Mouse (Mus musculus) splenic B cell, adult 2 months (primary cell): ENCODE measurements around the gene Mtmr12.

ENCODE experiments used
- DNase-seq: peaks from one replicate; pipeline ENCODE4 v3.0.0-alpha.2; 2011; ENCODE audit warnings: low read depth, low spot score
- H3K27me3 ChIP-seq: 2 replicates; pipeline ENCODE4 v1.6.1; 2012; ENCODE audit warnings: mild to moderate bottlenecking, low read length, moderate library complexity, mixed read lengths; ENCODE audit not compliant: control insufficient read depth, poor library complexity, insufficient read depth, severe bottlenecking
- H3K36me3 ChIP-seq: 2 replicates; pipeline ENCODE4 v1.6.1; 2012; ENCODE audit warnings: mild to moderate bottlenecking, low read length, moderate library complexity, mixed read lengths; ENCODE audit not compliant: control insufficient read depth, poor library complexity, insufficient read depth, severe bottlenecking

The Mtmr12 gene

DNA sequence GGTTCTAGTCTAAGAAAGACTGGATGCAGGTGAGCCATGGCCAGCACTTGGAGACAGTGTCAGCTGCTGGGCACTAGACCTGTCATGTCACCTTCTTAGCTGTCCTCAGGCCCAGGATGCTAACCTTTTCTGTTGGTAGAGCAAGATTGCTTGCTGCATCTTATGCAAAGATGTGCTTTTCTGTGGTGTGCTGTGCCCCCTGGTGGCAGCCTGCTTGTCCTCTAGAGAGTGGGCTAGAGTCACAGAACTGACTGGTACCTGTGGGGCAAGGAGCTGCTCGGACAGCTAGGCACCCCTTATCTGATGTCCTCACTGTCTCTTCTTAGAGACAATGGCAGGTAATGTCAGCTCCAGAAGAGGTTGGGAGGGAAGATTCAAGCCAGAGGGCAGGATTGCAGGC is 63.2 kb downstream of the Mtmr12 start:
- DNase-seq: peak; percentile 74

GRCm38 (mm10) chr15:12271340-12271739 is 66.5 kb downstream of the Mtmr12 start:
- DNase-seq: no peak
- H3K36me3 ChIP-seq: peaks cover 13% of the 10 kb centered on the region

More for the DNA sequence above, 63.2 kb downstream of the Mtmr12 start:
- Histone ChIP-seq H3K36me3 (peaks cover 16% of the 10 kb centered on the region), H3K27me3 (no peaks in the 10 kb centered on the region)

DNA sequence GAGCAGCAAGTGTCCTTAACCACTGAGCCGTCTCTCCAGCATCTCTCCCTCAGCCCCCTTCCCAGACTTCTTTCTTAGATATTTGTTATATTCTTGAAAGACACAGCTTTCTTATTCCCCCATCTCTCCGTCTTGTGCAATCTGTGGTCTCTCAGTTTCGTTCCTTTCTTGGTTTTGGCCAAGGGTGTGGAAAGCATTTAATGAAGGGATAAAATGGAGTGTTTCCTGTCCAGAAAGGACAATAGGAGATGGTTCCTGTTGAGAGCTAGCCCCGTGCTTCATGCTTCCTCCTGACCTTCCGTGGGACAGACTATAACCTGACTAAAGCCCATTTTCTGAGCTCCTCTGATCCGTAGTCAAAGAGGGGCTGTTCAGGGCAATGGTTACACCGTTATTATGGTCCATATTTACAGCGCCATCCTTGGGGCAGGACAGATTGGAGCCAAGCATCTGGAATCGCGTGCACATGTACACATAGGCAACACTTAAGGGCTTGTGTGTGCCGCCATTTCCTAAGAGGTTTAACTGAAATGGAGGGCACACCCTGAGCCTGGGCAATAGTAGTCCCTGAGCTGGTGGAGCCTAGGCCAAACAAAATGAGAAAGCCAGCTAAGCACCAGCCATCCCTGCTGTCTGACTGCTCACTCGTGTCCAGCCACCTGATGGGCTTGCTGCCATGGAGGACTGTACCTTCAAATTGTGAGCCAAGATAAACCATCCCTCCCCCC is 68.7 kb downstream of the Mtmr12 start:
- no peaks in the 10 kb centered on the region for H3K27me3 ChIP-seq
- DNase-seq: no peak

More at GRCm38 (mm10) chr15:12271340-12271739, 66.5 kb downstream of the Mtmr12 start:
- H3K27me3 ChIP-seq: no peaks in the 10 kb centered on the region

DNA sequence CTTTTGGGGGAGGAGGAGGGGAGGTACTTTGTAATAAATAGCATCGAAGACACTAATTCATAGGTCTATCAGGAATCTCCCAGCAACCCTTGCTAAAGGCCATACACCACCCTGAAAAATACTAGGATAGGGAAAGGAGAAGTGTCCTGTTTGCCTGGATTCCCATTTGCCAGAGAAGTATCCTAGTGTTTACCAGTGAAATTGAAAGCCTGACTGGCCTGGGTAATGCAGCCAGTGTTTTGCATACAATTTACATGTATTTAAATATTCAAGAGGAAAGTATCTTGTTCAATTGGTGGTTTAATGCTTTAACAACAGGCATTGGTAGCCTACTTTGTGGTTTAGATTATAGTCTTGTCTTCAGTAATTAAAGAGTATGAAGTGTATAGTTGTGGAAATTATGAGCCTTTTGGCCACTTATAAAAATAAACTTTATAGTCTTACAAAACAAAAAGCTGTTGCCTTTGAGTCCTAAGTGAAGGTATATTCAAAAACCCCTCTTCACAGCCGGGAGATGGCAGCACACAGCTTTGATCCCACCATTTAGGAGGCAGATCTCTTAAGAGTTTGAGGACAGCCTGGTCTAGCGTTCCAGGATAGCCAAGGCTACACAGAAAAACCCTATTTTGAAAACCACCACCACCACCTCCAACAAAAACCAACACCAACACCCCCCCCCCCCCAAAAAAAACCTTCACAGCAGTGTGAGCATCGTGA is 69.4 kb downstream of the Mtmr12 start:
- Histone ChIP-seq H3K27me3 (no peaks in the 10 kb centered on the region), H3K36me3 (peaks cover 11% of the 10 kb centered on the region)
- no peak for DNase-seq

More for the DNA sequence above, 68.7 kb downstream of the Mtmr12 start:
- H3K36me3 ChIP-seq: peaks cover 11% of the 10 kb centered on the region

- DNase-seq: no peak
- H3K27me3 ChIP-seq: no peaks in the 10 kb centered on the region
- H3K36me3 ChIP-seq: peaks cover 7% of the 10 kb centered on the region; the same call in 1 of the 2 replicates
These were observed 70.3 kb downstream of the Mtmr12 start for GRCm38 (mm10) chr15:12275091-12275623.

DNA sequence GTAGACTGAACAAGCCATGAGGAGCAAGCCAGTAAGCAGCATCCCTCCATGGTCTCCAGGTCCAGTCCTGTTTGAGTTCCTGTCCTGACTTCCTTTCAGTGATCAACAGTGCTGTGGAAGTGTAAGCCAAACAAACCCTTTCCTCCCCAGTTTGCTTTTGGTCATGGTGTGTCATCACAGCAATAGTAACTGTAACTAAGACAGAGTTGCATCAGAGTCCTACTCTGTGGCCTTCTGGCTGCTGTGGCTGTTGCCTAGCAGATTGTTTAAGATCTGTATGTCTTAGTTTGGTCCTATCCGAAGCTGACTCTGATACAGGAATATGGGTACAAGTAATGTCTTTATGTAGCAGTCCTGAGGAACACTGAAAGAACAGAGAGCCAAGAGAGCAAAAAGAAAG is 75.0 kb downstream of the Mtmr12 start:
- Histone ChIP-seq H3K27me3 (no peaks in the 10 kb centered on the region), H3K36me3 (no peaks in the 10 kb centered on the region)
- DNase-seq: no peak

- DNase-seq: no peak
- H3K27me3 ChIP-seq: no peaks in the 10 kb centered on the region
- H3K36me3 ChIP-seq: no peaks in the 10 kb centered on the region
These were observed 80.1 kb downstream of the Mtmr12 start for GRCm38 (mm10) chr15:12284794-12285534.

DNA sequence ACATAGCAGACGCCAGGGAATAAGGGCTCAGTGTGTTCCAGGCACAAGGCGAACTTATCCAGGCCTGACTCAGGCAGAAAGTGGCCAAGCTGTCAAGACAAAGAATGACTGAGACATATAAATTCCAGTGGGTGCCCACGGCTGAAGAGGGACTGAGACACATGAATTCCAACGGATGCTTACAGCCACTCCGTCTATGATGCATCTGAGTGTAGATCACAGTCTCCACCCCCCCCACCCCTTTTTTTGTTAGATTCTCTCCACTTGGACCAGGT is 80.6 kb downstream of the Mtmr12 start:
- DNase-seq: no peak
- Histone ChIP-seq H3K36me3 (no peaks in the 10 kb centered on the region), H3K27me3 (no peaks in the 10 kb centered on the region)

GRCm38 (mm10) chr15:12290330-12290729 is 85.5 kb downstream of the Mtmr12 start:
- no peak for DNase-seq
- H3K27me3 ChIP-seq: no peaks in the 10 kb centered on the region
- no peaks in the 10 kb centered on the region for H3K36me3 ChIP-seq

- DNase-seq: no peak
These were observed 86.9 kb downstream of the Mtmr12 start for GRCm38 (mm10) chr15:12291757-12292156.

DNA sequence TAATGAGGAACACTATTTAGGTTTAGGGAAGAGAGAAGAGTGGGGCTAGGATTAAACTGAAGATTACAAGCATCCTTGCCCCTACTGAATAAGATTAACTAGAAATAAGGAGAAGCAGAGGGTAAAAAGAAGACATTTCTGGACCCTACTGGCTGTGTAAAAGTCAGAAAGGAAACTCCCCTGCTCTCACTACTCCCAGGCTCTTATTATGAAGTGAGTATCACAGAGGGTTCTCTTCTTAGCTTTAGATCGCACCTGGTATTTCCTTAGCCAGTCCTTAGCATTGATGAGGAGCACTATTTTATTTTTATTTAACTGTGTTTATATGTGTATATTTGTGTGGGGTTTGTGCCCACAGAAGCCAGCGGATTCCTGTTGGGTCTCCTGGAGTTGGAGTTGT is 91.4 kb downstream of the Mtmr12 start:
- no peaks in the 10 kb centered on the region for H3K27me3 ChIP-seq
- DNase-seq: no peak
- no peaks in the 10 kb centered on the region for H3K36me3 ChIP-seq

More at GRCm38 (mm10) chr15:12291757-12292156, 86.9 kb downstream of the Mtmr12 start:
- H3K27me3 ChIP-seq: no peaks in the 10 kb centered on the region
- H3K36me3 ChIP-seq: no peaks in the 10 kb centered on the region

DNA sequence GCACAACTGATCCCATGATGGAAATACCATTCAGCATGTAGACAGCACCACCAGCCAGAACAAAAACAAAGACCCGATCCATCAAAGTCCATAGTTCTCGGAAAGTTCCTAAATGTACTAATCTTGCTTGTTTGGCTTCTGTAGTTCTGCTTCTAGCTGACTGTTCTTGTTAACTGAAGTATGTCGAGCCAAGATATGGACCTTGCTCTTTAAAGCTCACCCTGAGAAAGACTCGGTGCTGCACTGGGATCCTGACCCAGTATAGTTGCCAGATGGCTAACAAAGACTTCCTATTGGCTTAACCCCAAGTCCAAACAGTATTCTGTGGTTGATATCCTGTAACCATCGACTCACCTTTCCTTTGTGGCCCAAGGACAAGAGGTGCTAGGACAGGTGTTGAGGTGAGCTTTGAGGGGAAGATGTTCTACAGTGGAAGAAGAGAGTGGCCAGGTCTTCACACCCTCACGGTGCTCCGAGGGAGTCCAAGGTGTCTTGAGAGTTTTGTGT is 93.5 kb downstream of the Mtmr12 start:
- Histone ChIP-seq H3K27me3 (no peaks in the 10 kb centered on the region), H3K36me3 (no peaks in the 10 kb centered on the region)
- no peak for DNase-seq

DNA sequence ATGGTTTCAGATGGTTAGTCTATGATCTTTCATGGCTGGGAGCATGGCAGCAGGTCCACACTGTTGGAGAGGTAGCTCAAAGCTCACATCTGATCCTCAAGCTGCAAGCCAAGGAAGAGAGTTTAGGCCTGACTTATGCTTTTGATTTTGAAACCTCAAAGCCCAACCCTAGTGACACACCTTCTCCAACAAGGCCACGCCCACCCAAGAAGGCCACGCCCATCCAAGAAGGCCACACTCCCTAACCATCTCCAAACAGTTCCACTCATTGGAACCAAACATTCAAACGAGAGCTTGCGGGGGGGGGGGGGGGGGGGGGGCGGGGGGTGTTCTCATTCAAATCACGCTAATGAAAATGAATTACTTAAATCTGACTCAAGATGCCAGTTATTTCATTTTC is 96.9 kb downstream of the Mtmr12 start:
- Histone ChIP-seq H3K27me3 (no peaks in the 10 kb centered on the region), H3K36me3 (no peaks in the 10 kb centered on the region)
- DNase-seq: no peak

DNA sequence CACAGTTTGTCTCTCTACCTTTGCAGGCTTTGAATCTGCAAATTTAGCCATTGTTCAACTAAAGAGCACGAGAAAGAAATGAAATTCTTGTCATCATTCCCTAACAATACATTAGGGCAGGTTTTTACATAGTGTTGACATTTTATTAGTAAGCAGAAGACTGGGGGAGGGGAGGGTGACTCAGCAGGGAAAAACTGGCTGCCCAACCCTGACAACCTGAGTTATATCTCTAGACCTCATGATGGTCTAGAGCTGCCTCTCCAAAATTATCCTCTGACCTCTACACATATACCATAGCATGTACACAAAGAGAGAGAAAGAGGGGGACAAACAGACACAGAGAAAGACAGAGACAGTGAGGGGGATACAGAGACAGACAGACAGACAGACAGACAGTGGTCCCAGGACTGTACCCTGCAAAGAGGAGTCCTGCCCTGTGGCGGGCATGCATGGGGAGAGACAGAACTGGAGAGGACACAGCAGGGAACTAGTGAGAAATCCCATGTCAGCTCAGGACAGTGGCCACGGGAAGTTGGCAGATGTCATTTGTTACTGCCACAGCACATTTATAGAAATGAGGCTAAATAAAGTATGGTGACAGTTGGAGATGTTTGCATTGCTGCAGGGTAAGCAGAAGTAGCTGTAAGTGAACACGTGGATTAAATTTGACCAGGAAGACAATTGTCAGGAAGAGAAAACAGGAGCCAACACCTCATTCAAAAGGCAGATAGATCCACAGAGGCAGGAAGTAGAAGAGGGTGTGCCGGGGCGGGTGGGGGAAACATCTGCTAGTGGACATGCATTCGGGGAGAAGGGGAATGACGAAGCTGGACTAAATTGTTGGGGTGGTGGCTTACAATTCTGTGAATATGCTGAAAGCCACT is 101.6 kb downstream of the Mtmr12 start:
- Histone ChIP-seq H3K36me3 (no peaks in the 10 kb centered on the region), H3K27me3 (no peaks in the 10 kb centered on the region)
- DNase-seq: no peak
